Mouse (Mus musculus): Measurements from ENCODE around the gene Aftph.

DNA sequence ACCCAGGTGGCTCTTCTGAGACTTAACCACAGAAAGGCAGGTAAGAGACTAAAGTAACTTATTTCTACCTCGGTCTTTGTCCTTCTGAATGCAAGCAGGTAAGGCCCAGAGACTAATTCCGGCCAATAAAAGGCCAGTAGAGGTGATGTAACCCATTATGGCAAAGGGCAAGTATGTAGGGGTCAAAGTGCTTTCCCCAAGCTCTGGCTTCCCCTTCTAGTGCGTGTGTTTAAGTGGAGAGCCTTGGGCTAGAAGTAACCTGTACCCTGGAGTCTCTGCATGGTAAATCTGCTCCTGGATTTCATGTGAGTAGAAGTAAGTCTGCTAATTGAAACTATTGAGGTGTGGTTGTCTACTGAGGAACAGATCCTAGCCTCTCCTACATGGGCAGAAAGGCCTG lies 46.7 kb upstream of the Aftph start:
- TF ChIP-seq POLR2A (IDR thresholded peaks at IDR 0.05; ENCODE audit: insufficient read depth, low read depth, low read length), result no peak
- TF ChIP-seq CTCF (IDR thresholded peaks at IDR 0.05; ENCODE audit: insufficient read depth, low read depth, low read length), result no peak
